Mouse (Mus musculus): Measurements from ENCODE around the gene Rftn1.

- no peak for TF ChIP-seq CTCF (IDR thresholded peaks at IDR 0.05; ENCODE audit: control insufficient read depth, insufficient read depth, insufficient replicate concordance, low read depth, low read length)
- no peak for TF ChIP-seq POLR2A (IDR thresholded peaks at IDR 0.05; ENCODE audit: control insufficient read depth, low read depth, low read length)
Measured at GRCm38 (mm10) chr17:50097831-50098230, 92.6 kb downstream of the Rftn1 start.
